Mouse (Mus musculus) intestine, embryonic 15.5 days (tissue): ENCODE data around the gene Pkd1l1. TPM values are rescaled to one million over a fixed set of nuclear protein-coding genes. Genes with fewer than 3 reads are reported as not detected.

Experiments used
- ATAC-seq: fragments of 200-750 bp; cut with Nextera tagmentation; 2 replicates; pipeline ENCODE4 v1.8.0; 2017; ENCODE audit warnings: moderate TSS enrichment, moderate library complexity
- H3K27ac ChIP-seq: fragments of 300-500 bp; sonication (generic); 2 replicates; pipeline ENCODE4 v1.5.1; 2015; ENCODE audit warnings: mild to moderate bottlenecking, inconsistent platforms
- H3K27me3 ChIP-seq: fragments of 300-500 bp; sonication (generic); replicated peaks from 2 replicates; pipeline ENCODE4 v1.6.1; 2015; ENCODE audit warnings: inconsistent platforms
- H3K36me3 ChIP-seq: fragments of 300-500 bp; sonication (generic); 2 replicates; pipeline ENCODE4 v1.6.1; 2015; ENCODE audit warnings: inconsistent platforms
- H3K4me1 ChIP-seq: fragments of 300-500 bp; sonication (generic); replicated peaks from 2 replicates; pipeline ENCODE4 v1.6.1; 2015; ENCODE audit warnings: inconsistent platforms
- H3K4me2 ChIP-seq: fragments of 300-500 bp; sonication (generic); replicated peaks from 2 replicates; pipeline ENCODE4 v1.6.1; 2015; ENCODE audit warnings: mild to moderate bottlenecking, inconsistent platforms
- H3K4me3 ChIP-seq: fragments of 300-500 bp; sonication (generic); replicated peaks from 2 replicates; pipeline ENCODE4 v1.5.1; 2015; ENCODE audit warnings: inconsistent platforms
- H3K9ac ChIP-seq: fragments of 300-500 bp; sonication (generic); 2 replicates; pipeline ENCODE4 v1.6.1; 2015; ENCODE audit warnings: inconsistent platforms
- H3K9me3 ChIP-seq: fragments of 300-500 bp; sonication (generic); 2 replicates; pipeline ENCODE4 v1.6.1; 2016; ENCODE audit warnings: inconsistent platforms
- whole genome bisulfite sequencing: fragments of 180-500 bp; shearing (Covaris S2); methylation state at CpG from one replicate; pipeline ENCODE4 v1.1.7; 2015; 5-methylcytosine and 5-hydroxymethylcytosine counted together
- polyA plus RNA-seq: library from polyadenylated mRNA; unstranded; fragments of >200 nt; fragmentation: Nextera tagmentation; extraction: Ambion mirVana; gene quantifications from 2 replicates; pipeline ENCODE4 v1.2.1, GENCODE M21; 2015

Gene Pkd1l1
- polyA plus RNA-seq, 1 experiment from 2014 or later: 0.08 TPM

GRCm38 (mm10) chr11:8779427-8779826 lies 193.6 kb downstream of the Pkd1l1 start:
- Histone ChIP-seq H3K27ac (peak overlapping the region; percentile 6; the same call in 1 of the 2 replicates), H3K4me2 (no peak overlapping the region), H3K4me3 (no peak overlapping the region), H3K27me3 (no peaks in the 10 kb centered on the region), H3K9me3 (no peaks in the 10 kb centered on the region), H3K9ac (no peak overlapping the region), H3K4me1 (peaks cover 14% of the 10 kb centered on the region), H3K36me3 (no peaks in the 10 kb centered on the region)
- no peak for ATAC-seq
- 35% methylated on average over 3 of the region's 3 CpGs for WGBS

Other genes with a start within 250 kb of the Pkd1l1 start
- 13.2 and 14.1 TPM in 2 replicates for gene Hus1, start 37.9 kb upstream of the Pkd1l1 start, polyA plus RNA-seq
- 0.50 and 0.58 TPM in 2 replicates for gene Gm11992, start 75.3 kb upstream of the Pkd1l1 start, polyA plus RNA-seq
- gene Sun3, start 75.7 kb upstream of the Pkd1l1 start, polyA plus RNA-seq: 0.33 and 0.46 TPM in 2 replicates
- gene Upp1, start 144.8 kb upstream of the Pkd1l1 start, polyA plus RNA-seq: 5.4 and 6.6 TPM in 2 replicates
- gene Abca13, start 218.7 kb upstream of the Pkd1l1 start, polyA plus RNA-seq: 0.39 and 0.52 TPM in 2 replicates